Mouse (Mus musculus) spleen, postnatal 0 days (tissue): ENCODE results near the gene Man1c1. TPM values are rescaled to one million over a fixed set of nuclear protein-coding genes. Genes with fewer than 3 reads are reported as not detected.

Experiments
- polyA plus RNA-seq: library from polyadenylated mRNA; unstranded; fragments of >200 nt; fragmentation: Nextera tagmentation; extraction: Ambion mirVana; gene quantifications from 2 replicates; pipeline ENCODE4 v1.2.1, GENCODE M21; 2015

The Man1c1 gene
- polyA plus RNA-seq = 2.6 and 3.4 TPM in 2 replicates

GRCm38 (mm10) chr4:134703835-134704546, at the start of gene Man1c1:
Gene Man1c1, minus strand, starts transcription at chr4:134704290.

GRCm38 (mm10) chr4:134551494-134552316, 152.4 kb downstream of the Man1c1 start, which contains the start of gene Selenon:
Gene Selenon, minus strand, starts transcription at chr4:134552166.

GRCm38 (mm10) chr4:134534932-134535786, 168.9 kb downstream of the Man1c1 start, which contains the start of gene Mtfr1l:
Gene Mtfr1l, minus strand, starts transcription at chr4:134535387.

Other genes starting within 250 kb of the Man1c1 start
- 682 and 691 TPM in 2 replicates for gene Stmn1, start 236.0 kb downstream of the Man1c1 start, polyA plus RNA-seq
- gene Paqr7, start 207.6 kb downstream of the Man1c1 start, polyA plus RNA-seq = 5.9 and 7.2 TPM in 2 replicates
- 19.1 and 23.5 TPM in 2 replicates for gene Aunip, start 193.3 kb downstream of the Man1c1 start, polyA plus RNA-seq
- 58.8 and 62.0 TPM in 2 replicates for gene Mtfr1l, start 168.9 kb downstream of the Man1c1 start, polyA plus RNA-seq
- 4.6 and 5.9 TPM in 2 replicates for gene Selenon, start 152.1 kb downstream of the Man1c1 start, polyA plus RNA-seq
- gene Ldlrap1, start 63.7 kb upstream of the Man1c1 start, polyA plus RNA-seq = 26.5 and 28.4 TPM in 2 replicates
- 21.5 and 23.4 TPM in 2 replicates for gene Maco1, start 149.1 kb upstream of the Man1c1 start, polyA plus RNA-seq
- 439 and 534 TPM in 2 replicates for gene Rhd, start 160.2 kb upstream of the Man1c1 start, polyA plus RNA-seq
- 161 and 182 TPM in 2 replicates for gene Tmem50a, start 210.7 kb upstream of the Man1c1 start, polyA plus RNA-seq
- 409 and 437 TPM in 2 replicates for gene Rsrp1, start 219.3 kb upstream of the Man1c1 start, polyA plus RNA-seq
- 93.2 and 97.2 TPM in 2 replicates for gene Syf2, start 226.6 kb upstream of the Man1c1 start, polyA plus RNA-seq